In genomic region chr3:73056044-73056438, GRCm38 (mm10) we compare ENCODE assay signal across 14 mouse cellular contexts. TPM values are rescaled to one million over a fixed set of nuclear protein-coding genes. Genes with fewer than 3 reads are reported as not detected.
DNase-seq lines count a peak whose midpoint lies in the region; ATAC-seq and TF ChIP-seq lines count a peak whose summit lies in the region.
"Had no signal": no experiment of that assay in that cellular context is flagged by ENCODE, and none has a peak within 500 bp of the region (broad histone marks: within the 10 kb centered on the region; RNA-seq: fewer than 3 reads in every experiment).

No protein-coding gene starts in this region.

- peaks cover 63% of the 10 kb centered on the region for H3K27me3 ChIP-seq in kidney, embryonic 15.5 days
- H3K27me3 ChIP-seq in kidney, adult 2 months (replicated peaks; ENCODE audit: control insufficient read depth, insufficient read depth, low read length), result peaks cover 3% of the 10 kb centered on the region
- H3K27me3 ChIP-seq in forebrain, embryonic 15.5 days, result no peaks in the 10 kb centered on the region
- H3K27me3 ChIP-seq in midbrain, embryonic 14.5 days (ENCODE audit: control insufficient read depth, insufficient read depth, low read length), result 0 out of 2 replicates have a peak, but pooled peaks cover 4% of the 10 kb centered on the region
- H3K27me3 ChIP-seq in heart, embryonic 10.5 days (ENCODE audit: insufficient read depth, poor library complexity, severe bottlenecking), result peaks cover 64% of the 10 kb centered on the region

- H3K4me3 ChIP-seq in kidney, embryonic 15.5 days (replicated peaks), result no peak overlapping the region
- no peak overlapping the region for H3K4me3 ChIP-seq in kidney, adult 2 months (ENCODE audit: insufficient read depth, low read depth, low read length)
- peak overlapping the region; percentile 81 for H3K4me3 ChIP-seq in cortical plate, adult 2 months (ENCODE audit: insufficient read depth, low read length)
- peak overlapping the region; percentile 80 for H3K4me3 ChIP-seq in forebrain, embryonic 15.5 days
- H3K4me3 ChIP-seq in midbrain, embryonic 14.5 days (replicated peaks; ENCODE audit: low read depth, low read length), result peak overlapping the region; percentile 68
- no peak overlapping the region for H3K4me3 ChIP-seq in heart, embryonic 10.5 days

- 0 out of 2 replicates have a peak overlapping the region, but pooled peaks have one; percentile 94 for H3K4me2 ChIP-seq in kidney, embryonic 15.5 days
- H3K4me2 ChIP-seq in forebrain, embryonic 15.5 days (replicated peaks), result peak overlapping the region; percentile 83
- H3K4me2 ChIP-seq in midbrain, embryonic 14.5 days (ENCODE audit: low read length), result peak overlapping the region; percentile 79

- no peak for TF ChIP-seq POLR2A in kidney, adult 2 months (IDR thresholded peaks at IDR 0.05; ENCODE audit: low read depth, low read length)
- TF ChIP-seq POLR2A in cortical plate, adult 2 months (IDR thresholded peaks at IDR 0.05; ENCODE audit: extremely low read depth, insufficient read depth, low read length), result no peak

- no peak for TF ChIP-seq CTCF in kidney, adult 2 months (conservative IDR thresholded peaks at IDR 0.05; ENCODE audit: insufficient read depth, insufficient read length, low read depth, low read length)
- no peak for TF ChIP-seq CTCF in cortical plate, adult 2 months (IDR thresholded peaks at IDR 0.05; ENCODE audit: extremely low read depth, insufficient read depth, low read length)

- DNase-seq in kidney, adult 2 months, result no peak
- peak; percentile 68 for DNase-seq in midbrain, embryonic 14.5 days
- no peak for DNase-seq in testis, postnatal 10 days (ENCODE audit: low spot score)
- DNase-seq in urinary bladder, postnatal 10 days (ENCODE audit: low spot score), result no peak
- DNase-seq in heart, embryonic 10.5 days (ENCODE audit: low spot score), result no peak
- DNase-seq: adrenal gland, postnatal 10 days; gastrocnemius, postnatal 36 days; heart, postnatal 14 days; thymus, postnatal 25 days had no signal

- no peaks in the 10 kb centered on the region for H3K36me3 ChIP-seq in kidney, embryonic 15.5 days
- no peaks in the 10 kb centered on the region for H3K36me3 ChIP-seq in kidney, adult 2 months (ENCODE audit: control insufficient read depth, insufficient read depth, low read length)
- H3K36me3 ChIP-seq in forebrain, embryonic 15.5 days, result no peaks in the 10 kb centered on the region
- 0 out of 2 replicates have a peak, but pooled peaks cover under 1% of the 10 kb centered on the region for H3K36me3 ChIP-seq in midbrain, embryonic 14.5 days (ENCODE audit: control insufficient read depth, insufficient read depth, low read length)
- no peaks in the 10 kb centered on the region for H3K36me3 ChIP-seq in heart, embryonic 10.5 days

- 28% methylated on average over 5 of the region's 5 CpGs for WGBS in kidney, embryonic 15.5 days
- WGBS in kidney, adult 2 months, result 32% methylated on average over 5 of the region's 5 CpGs
- 37% methylated on average over 5 of the region's 5 CpGs for WGBS in forebrain, embryonic 15.5 days
- 32% methylated on average over 5 of the region's 5 CpGs for WGBS in midbrain, embryonic 14.5 days
- WGBS in heart, embryonic 10.5 days, result 36% methylated on average over 5 of the region's 5 CpGs

- no peak overlapping the region for H3K9ac ChIP-seq in kidney, embryonic 15.5 days
- H3K9ac ChIP-seq in forebrain, embryonic 15.5 days (replicated peaks), result peak overlapping the region; percentile 80
- H3K9ac ChIP-seq in midbrain, embryonic 14.5 days (replicated peaks; ENCODE audit: low read length), result peak overlapping the region; percentile 80; the same call in 1 of the 2 replicates
- H3K9ac ChIP-seq: liver, embryonic 14.5 days had no signal

- H3K9me3 ChIP-seq in kidney, embryonic 15.5 days (replicated peaks), result no peaks in the 10 kb centered on the region
- no peaks in the 10 kb centered on the region for H3K9me3 ChIP-seq in forebrain, embryonic 15.5 days
- H3K9me3 ChIP-seq in midbrain, embryonic 14.5 days (ENCODE audit: control insufficient read depth, low read length), result no peaks in the 10 kb centered on the region
- H3K9me3 ChIP-seq in heart, embryonic 10.5 days, result no peaks in the 10 kb centered on the region

- no peak overlapping the region for H3K27ac ChIP-seq in kidney, embryonic 15.5 days
- H3K27ac ChIP-seq in kidney, adult 2 months (ENCODE audit: insufficient read depth, low read depth, low read length), result no peak overlapping the region
- H3K27ac ChIP-seq in cortical plate, adult 2 months (ENCODE audit: insufficient read depth, low read length), result no peak overlapping the region
- no peak overlapping the region for H3K27ac ChIP-seq in forebrain, embryonic 15.5 days (replicated peaks)
- H3K27ac ChIP-seq in midbrain, embryonic 14.5 days (replicated peaks; ENCODE audit: low read depth, low read length), result no peak overlapping the region
- H3K27ac ChIP-seq in heart, embryonic 10.5 days, result no peak overlapping the region
- H3K27ac ChIP-seq: liver, embryonic 14.5 days had no signal

- peaks cover 9% of the 10 kb centered on the region for H3K4me1 ChIP-seq in kidney, embryonic 15.5 days
- H3K4me1 ChIP-seq in kidney, adult 2 months (ENCODE audit: control insufficient read depth, insufficient read depth, low read length), result no peaks in the 10 kb centered on the region
- no peaks in the 10 kb centered on the region; the same call in 1 of the 2 replicates for H3K4me1 ChIP-seq in cortical plate, adult 2 months (ENCODE audit: control insufficient read depth, insufficient read depth, low read length)
- peaks cover 34% of the 10 kb centered on the region for H3K4me1 ChIP-seq in forebrain, embryonic 15.5 days
- H3K4me1 ChIP-seq in midbrain, embryonic 14.5 days (ENCODE audit: control insufficient read depth, insufficient read depth, low read length), result peaks cover 17% of the 10 kb centered on the region
- H3K4me1 ChIP-seq in heart, embryonic 10.5 days, result 0 out of 2 replicates have a peak, but pooled peaks cover 7% of the 10 kb centered on the region

- no peak for ATAC-seq in kidney, embryonic 15.5 days (replicated peaks; ENCODE audit: low FRiP score)
- ATAC-seq in forebrain, embryonic 15.5 days (replicated peaks), result no peak
- ATAC-seq in midbrain, embryonic 14.5 days (ENCODE audit: low FRiP score, low TSS enrichment), result no peak
- ATAC-seq: Patski had no signal

RNA-seq across cellular contexts. Expression of gene Slitrk3, which starts 1.6 kb away (rescaled TPM):
- polyA plus RNA-seq in kidney, embryonic 15.5 days (2015; fragmentation: Nextera tagmentation; extraction: Ambion mirVana), result 0.09 and 0.38 TPM in 2 replicates
- not detected in 2 replicates for polyA plus RNA-seq in kidney, adult 2 months (2012; rRNA removed)
- polyA plus RNA-seq in cortical plate, adult 2 months (2012; rRNA removed), result 20.3 and 20.6 TPM in 2 replicates
- 13.9 and 17.2 TPM in 2 replicates for polyA plus RNA-seq in forebrain, embryonic 15.5 days (2015; fragmentation: Nextera tagmentation; extraction: Ambion mirVana)
- polyA plus RNA-seq in midbrain, embryonic 14.5 days (2014; fragmentation: Nextera tagmentation; extraction: Ambion mirVana), result 9.6 and 11.5 TPM in 2 replicates
- 0.10 and 0.22 TPM in 2 replicates for polyA plus RNA-seq in heart, embryonic 10.5 days (2016; fragmentation: Nextera tagmentation; extraction: Ambion mirVana)
- polyA plus RNA-seq: Patski had no signal

Comparison
In these comparisons a context has a peak if more than half of its experiments do, and no peak if none do; other contexts are left out.
1. H3K4me3 ChIP-seq: peak in cortical plate, adult 2 months (single experiment), forebrain, embryonic 15.5 days (single experiment) and midbrain, embryonic 14.5 days (single experiment); none in kidney, embryonic 15.5 days (single experiment), kidney, adult 2 months (single experiment) and heart, embryonic 10.5 days (single experiment).
2. Peak in every context shown above with its lines, with median percentiles within 50 percentile points of each other: H3K4me2 ChIP-seq.